Mouse (Mus musculus) brown adipose tissue, adult 24 weeks (tissue): ENCODE results near the gene Otog. TPM values are rescaled to one million over a fixed set of nuclear protein-coding genes. Genes with fewer than 3 reads are reported as not detected.

Experiments used
- H3K27ac ChIP-seq: fragments of 200-500 bp; replicated peaks from 2 replicates; pipeline ENCODE4 v1.5.1; 2012; ENCODE audit warnings: low read depth, mild to moderate bottlenecking, low read length
- H3K4me1 ChIP-seq: fragments of 200-500 bp; 2 replicates; pipeline ENCODE4 v1.6.1; 2012; ENCODE audit warnings: low read length, mixed read lengths; ENCODE audit not compliant: control insufficient read depth, insufficient read depth, insufficient read length
- H3K4me3 ChIP-seq: fragments of 200-500 bp; 2 replicates; pipeline ENCODE4 v1.5.1; 2012; ENCODE audit warnings: low read depth, mild to moderate bottlenecking, low read length, moderate library complexity; ENCODE audit not compliant: insufficient read depth
- polyA plus RNA-seq: library from polyadenylated mRNA; stranded (reverse); fragments of >200 nt; gene quantifications from 2 replicates; pipeline ENCODE4 v1.2.4, GENCODE M21; 2012; ENCODE audit not compliant: missing spikeins, insufficient read depth, insufficient read length

Gene Otog
- polyA plus RNA-seq = not detected in 2 replicates

DNA sequence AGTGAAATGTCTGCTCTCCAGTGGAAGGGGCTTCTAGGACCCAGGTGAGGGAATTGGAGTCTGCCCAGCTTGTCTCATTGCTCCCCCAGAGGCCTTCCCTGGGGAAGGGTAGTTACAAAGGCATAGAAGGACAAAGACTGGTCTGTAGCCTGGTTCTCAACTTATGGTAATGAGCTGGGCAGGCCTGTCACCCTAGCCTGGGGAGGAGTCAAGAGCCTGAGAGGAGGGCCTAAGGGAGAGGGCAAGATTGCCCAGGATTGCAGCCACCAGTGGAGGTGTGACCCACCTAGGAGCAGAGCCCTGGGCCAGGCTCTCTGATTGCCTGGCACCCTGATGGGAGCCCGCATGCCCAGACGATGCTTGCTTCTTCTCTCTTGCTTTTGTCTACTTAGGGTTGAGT, at the start of gene Otog:
Gene Otog (plus strand): TSS at position 292 of the 400 bp plus-strand sequence.
- Histone ChIP-seq H3K4me1 (no peaks in the 10 kb centered on the region), H3K4me3 (no peak within 1 kb of the TSS), H3K27ac (no peak within 1 kb of the TSS)

DNA sequence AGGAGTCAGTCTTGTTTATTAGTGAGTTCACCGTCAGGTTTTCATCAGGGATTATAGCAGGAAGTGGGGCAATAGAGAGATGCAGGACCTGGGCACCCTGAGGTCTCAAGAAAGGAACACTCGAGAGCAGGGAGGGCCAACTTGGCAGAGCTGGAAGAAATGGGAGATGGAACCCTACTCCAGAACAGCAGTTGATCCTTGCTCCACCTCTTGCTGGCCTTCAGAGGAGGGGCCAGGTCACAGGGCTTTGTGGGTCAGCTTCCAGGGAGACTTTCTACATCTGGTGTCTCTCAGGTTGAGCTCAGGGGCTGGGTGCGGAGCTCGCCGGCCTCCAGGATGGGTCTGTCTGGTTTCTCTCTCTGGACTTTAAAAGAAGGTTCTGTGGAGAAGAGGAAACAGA, 45.4 kb upstream of the Otog start:
- Histone ChIP-seq H3K4me3 (no peak overlapping the region), H3K27ac (no peak overlapping the region), H3K4me1 (no peaks in the 10 kb centered on the region)

DNA sequence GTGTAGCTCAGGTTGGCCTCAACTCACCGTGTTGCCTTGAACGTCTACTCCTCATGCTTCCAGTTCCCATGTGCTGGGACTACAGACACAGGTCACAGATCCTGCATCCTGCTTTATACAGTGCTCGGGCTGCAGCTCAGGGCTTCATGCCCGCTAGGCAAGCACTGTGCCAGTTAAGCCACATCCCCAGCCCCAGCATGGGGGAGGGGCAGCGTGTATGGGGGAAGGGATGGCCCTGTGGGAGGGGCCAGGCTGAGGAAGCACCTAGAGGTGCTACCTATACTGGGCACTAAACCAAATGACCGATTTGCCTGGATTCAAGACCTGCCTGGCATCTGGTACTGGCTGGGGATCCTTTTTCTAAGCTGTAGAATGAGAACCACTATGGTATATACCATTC, 40.8 kb upstream of the Otog start:
- no peaks in the 10 kb centered on the region for H3K4me1 ChIP-seq
- no peak overlapping the region for H3K27ac ChIP-seq
- H3K4me3 ChIP-seq = no peak overlapping the region

DNA sequence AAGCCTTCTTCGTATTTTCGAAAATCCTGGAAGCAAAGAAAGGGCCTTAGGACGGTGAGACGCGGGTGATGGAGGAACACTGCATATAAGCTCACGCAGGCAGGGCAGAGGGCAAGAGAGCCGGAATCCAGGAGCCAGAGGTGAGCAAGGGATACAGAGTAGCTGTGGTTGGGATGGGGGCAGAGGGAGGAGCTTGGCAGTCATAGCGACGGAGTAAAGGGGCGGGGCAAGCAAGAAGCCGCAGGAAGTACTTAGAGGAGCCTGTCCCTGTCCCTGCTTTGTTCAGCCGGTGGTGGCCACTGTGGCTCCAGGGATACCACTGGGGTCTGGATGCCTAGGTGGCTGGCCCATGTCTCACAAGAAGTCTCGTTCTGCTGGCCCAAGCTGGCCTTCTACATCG, 39.1 kb upstream of the Otog start:
- H3K4me3 ChIP-seq = no peak overlapping the region
- no peak overlapping the region for H3K27ac ChIP-seq
- H3K4me1 ChIP-seq = no peaks in the 10 kb centered on the region

DNA sequence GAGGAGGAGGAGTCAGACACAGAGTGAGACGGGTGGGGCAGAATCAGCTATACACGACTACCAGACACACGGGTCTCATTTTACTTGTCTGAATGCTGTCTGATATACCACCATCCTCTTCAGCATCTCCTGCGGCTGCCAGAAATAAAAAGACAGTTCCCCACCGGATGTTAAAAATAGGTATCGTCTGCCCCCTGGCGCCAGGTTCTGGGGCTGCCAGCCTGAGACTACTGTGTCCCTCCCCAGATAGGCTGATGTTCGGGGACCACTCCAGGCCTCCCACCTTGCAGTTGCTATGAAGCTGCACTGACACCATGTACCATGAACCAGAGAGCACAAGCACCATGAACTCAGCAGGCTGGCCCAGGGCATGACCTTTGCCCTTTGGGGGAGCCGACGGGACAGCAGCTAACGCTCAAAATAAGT, 36.7 kb upstream of the Otog start:
- H3K4me3 ChIP-seq = no peak overlapping the region
- H3K4me1 ChIP-seq = no peaks in the 10 kb centered on the region
- no peak overlapping the region for H3K27ac ChIP-seq

DNA sequence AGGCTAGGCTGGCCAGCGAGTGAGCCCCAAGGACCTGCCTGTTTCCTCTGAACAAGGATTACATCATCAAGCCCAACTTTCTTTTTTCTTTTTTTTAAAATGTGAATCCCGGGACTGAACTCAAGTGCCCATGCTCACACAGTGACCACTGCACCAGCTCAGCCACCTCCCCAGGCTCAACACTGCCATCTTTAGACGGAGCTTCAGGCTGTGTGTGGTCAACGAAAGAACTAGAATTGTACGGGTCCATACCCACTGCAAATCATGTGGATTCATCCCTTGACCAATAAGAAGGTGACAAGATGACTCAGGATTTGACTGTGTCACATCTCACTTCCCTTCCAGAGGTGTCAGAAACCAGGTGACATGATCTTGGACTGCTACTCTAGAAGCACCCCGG, 36.0 kb upstream of the Otog start:
- no peaks in the 10 kb centered on the region for H3K4me1 ChIP-seq
- H3K4me3 ChIP-seq = no peak overlapping the region
- no peak overlapping the region for H3K27ac ChIP-seq

DNA sequence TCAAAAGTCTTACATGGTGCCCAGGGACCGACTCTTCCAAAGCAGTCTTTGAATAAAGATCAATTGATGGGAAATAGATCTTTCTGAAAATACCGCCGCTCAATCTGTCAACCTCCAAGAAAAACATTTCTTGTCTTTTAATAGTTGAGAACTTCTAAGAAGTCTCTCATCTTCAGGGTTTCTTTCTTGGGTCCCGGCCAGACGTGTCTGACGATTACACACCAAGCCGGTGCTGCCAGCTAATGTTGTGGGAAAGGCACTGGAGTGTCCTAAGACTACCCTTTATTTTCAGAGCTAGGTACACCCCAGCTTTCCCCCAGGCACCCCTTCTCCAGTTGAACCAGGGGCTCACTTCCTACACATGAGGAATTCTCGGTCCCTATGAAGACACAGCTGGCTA, 32.7 kb upstream of the Otog start:
- Histone ChIP-seq H3K4me3 (no peak overlapping the region), H3K4me1 (no peaks in the 10 kb centered on the region), H3K27ac (no peak overlapping the region)

DNA sequence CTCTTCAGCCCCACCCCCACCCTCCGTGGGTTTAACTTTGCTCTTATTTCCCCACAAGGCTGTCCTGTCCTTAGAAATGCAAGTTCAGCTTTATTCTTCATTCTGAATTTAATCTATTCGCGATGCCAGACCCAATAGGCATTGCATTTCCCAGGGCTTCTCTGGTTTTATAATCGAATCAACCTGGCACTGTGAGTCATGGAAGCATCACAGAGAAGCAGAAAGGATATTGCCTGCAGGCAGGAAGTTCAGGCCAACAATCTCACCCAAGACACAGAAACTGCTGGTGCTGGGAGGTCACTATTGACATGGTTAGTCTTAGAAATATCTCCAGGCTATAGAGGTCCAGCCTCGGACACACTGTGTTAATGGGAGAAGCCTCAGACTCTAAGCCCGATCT, 30.5 kb upstream of the Otog start:
- H3K4me3 ChIP-seq = no peak overlapping the region

DNA sequence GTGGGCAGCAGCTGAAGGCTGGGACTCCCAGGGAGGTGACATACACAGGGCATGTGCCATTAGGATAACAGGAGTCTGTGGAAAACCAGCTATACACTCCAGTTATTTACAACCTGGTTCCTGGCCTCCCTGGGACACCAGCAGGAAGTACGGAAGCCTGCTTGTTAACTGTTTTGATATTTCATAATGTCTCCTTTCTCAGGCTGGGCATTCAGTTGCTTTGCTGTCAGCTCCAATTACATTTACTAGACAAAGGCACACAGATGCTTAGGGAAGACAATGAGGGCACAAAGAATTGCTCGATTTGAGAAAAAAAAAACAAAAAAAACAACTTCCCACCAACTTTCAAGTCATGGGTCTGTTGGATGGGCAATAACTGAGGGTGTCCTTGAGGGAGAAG, 24.3 kb upstream of the Otog start:
- Histone ChIP-seq H3K4me1 (no peaks in the 10 kb centered on the region), H3K27ac (no peak overlapping the region)

More for the DNA sequence above, 30.5 kb upstream of the Otog start:
- H3K27ac ChIP-seq = no peak overlapping the region
- no peaks in the 10 kb centered on the region for H3K4me1 ChIP-seq

DNA sequence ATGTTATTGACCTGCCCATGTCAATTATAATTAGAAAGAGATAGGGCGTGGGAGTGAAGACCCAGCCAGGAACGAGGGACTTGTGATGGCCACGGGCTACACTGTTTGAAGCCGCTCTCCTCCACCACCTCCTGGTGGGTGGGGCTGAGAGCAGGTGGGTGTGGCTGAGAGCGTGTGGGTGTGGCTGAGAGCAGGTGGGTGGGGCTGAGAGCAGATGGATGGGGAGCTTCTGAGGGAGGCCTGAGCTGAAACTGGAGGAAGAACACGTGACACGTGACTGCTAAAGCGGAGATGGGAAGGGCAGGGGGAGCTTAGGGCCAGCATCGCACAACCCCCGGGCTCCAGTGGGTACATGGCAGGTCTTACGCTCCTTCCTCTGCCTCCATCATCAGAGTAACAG, 22.4 kb upstream of the Otog start:
- Histone ChIP-seq H3K4me1 (no peaks in the 10 kb centered on the region), H3K27ac (no peak overlapping the region), H3K4me3 (no peak overlapping the region)

More for the DNA sequence above, 24.3 kb upstream of the Otog start:
- H3K4me3 ChIP-seq = no peak overlapping the region

DNA sequence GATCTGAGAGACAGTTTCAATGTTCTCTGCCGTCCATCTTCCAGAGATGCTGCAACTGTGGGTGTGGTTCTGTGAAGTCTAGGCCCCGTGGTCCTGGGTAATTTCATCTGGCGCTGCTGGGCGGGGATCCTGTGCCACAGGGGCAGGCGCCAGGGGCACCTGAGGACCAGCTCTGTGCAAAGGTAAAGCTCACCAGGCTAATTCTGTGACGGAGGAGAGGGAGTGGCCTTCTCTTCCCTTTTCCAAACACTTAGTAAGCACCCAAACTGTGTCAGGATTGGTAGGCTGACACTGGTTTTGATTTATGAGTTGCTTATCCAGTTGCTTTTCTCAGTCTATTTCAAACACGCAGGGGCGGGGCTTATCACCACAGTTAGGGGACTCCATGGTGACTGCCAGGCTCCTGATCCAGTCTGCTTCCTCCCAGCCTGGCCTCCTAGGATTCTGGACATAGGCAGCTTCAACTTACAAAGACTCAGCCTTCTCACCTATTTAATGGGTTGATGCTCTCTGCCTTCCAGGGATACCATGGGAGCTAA, 20.1 kb upstream of the Otog start:
- Histone ChIP-seq H3K27ac (no peak overlapping the region), H3K4me3 (no peak overlapping the region), H3K4me1 (no peaks in the 10 kb centered on the region)

DNA sequence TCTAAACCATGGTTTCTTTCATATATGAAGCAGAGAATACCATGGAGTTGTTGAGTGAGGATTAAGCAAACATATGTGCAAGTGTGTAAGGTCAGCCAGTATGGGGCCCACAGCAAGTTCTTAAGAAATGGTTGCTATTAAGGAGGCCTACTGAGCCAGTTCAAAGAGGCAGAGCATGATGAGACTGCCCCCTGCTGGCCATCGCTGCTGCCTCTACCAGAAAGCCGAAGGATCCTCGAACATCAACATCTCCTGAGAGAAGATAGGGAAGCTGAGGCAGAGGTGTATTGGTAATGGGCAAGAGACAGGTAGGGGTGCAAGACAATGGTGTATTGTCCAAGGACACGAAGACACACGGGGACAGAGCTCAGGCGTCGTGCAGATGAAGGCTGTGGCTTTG, 14.5 kb upstream of the Otog start:
- H3K4me3 ChIP-seq = no peak overlapping the region
- H3K4me1 ChIP-seq = no peaks in the 10 kb centered on the region
- H3K27ac ChIP-seq = no peak overlapping the region

DNA sequence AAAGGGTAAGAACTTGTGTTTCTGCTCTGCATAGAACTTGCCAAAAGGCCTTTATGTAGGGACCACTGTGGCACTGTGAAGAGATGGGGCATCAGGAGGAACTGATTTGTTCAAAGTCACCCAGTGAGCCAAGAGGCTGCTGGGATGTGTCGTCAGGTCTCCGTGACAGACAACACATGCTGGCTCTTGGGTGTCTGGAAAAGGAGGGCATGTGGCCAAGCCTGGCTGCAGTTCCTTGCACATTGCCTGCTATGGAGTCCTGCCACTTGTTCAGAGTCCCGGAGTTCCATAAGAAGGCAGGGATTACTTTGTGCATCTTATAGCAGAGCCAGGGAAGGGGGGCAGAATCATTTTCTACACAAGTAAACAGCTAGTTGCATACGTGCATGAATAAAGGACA, 13.9 kb upstream of the Otog start:
- Histone ChIP-seq H3K27ac (no peak overlapping the region), H3K4me1 (no peaks in the 10 kb centered on the region), H3K4me3 (no peak overlapping the region)

DNA sequence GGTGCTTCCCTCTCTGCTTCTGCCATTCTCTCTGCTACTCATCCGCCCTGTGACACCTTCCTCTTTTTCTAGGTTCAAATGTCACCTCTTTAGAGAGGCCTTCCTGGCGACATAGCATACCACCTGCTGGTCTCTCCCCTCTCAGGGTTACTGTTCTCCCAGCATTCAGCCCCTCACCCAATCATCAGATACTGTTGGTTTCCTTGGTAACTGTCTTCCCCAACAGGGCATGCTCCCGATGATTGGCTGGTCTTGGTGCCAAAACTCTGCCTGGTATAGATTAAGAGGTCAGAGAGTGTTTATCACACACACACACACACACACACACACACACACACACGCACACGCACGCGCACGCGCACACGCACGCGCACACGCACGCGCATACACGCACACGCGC, 4.8 kb upstream of the Otog start:
- H3K4me1 ChIP-seq = no peaks in the 10 kb centered on the region

DNA sequence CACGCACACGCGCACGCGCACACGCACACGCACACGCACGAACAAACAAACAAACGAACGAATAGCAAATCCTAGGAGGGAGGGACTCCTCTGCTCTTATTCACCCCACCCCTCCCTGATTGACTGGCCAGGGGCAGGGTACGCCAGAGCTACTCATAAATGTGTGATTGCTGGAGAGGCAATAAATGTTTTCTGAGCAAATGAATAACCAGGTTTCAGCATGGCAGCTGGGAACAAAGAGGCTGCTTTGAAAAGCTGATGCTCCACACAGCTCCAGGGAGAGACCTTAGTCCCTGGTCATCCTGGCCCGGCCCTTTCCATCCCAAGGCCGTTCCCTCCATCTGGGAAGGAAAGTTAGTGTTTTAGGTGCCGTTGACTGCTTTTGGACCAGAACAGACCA, 4.4 kb upstream of the Otog start:
- no peak overlapping the region for H3K4me3 ChIP-seq
- no peak overlapping the region for H3K27ac ChIP-seq

More for the DNA sequence above, 4.8 kb upstream of the Otog start:
- no peak overlapping the region for H3K4me3 ChIP-seq
- H3K27ac ChIP-seq = no peak overlapping the region

DNA sequence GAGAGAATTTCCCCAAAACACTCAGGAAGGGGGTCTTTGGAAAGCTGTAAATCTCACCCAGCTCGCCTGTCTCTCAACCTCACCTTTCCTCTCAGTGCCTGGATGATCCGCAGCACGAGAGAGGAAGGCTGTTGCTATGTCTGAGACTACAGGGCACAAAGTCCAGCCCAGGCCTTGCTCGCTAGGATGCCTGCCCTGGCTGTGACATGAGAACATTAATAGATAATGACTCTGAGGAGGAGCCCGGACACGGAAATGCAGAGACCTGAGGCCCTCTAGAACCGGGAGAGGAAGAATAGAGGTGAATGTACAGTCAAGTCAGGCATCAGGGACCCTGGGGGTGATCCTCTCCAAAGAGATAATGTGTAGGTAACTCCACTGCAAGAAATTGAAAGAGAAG, 3.6 kb upstream of the Otog start:
- no peak overlapping the region for H3K27ac ChIP-seq
- no peak overlapping the region for H3K4me3 ChIP-seq
- H3K4me1 ChIP-seq = no peaks in the 10 kb centered on the region

More for the DNA sequence above, 4.4 kb upstream of the Otog start:
- no peaks in the 10 kb centered on the region for H3K4me1 ChIP-seq

DNA sequence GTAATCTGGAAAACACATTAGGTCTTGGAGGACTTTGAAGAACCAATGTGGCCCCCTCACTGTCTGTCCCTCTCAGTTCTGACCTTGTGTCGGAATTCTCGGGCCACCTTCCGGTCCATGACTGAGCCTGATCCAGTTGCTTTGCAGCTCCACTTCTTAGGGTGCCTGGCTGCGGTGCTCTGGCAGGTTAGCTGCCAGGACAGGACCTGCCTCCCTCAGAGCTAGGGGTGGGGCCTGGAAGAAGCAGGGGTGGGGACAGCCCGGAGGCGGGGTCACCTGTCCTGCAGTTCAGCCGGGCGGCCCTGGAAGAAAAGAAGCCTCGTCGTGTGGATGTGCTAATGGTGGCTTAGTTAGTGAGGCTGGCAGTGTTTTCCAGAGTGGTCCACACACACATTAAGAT, 2.4 kb upstream of the Otog start, which contains the start of gene Ush1c:
Gene Ush1c (minus strand): TSS at position 158 of the 400 bp plus-strand sequence.
- no peaks in the 10 kb centered on the region for H3K4me1 ChIP-seq
- H3K4me3 ChIP-seq = no peak within 1 kb of the TSS
- no peak within 1 kb of the TSS for H3K27ac ChIP-seq
